Mouse (Mus musculus) liver, adult 2 months (tissue): ENCODE data around the gene B3galt1.

Experiments used
- CTCF ChIP-seq: fragments of 200-500 bp; IDR thresholded peaks from 2 replicates; pipeline ENCODE4 v1.5.1; 2011; ENCODE audit warnings: low read depth, low read length, control low read depth
- POLR2A ChIP-seq: fragments of 200-500 bp; IDR thresholded peaks from 2 replicates; pipeline ENCODE4 v1.6.1; 2011; ENCODE audit warnings: low read length, control low read depth; ENCODE audit not compliant: insufficient read depth; ENCODE audit errors: extremely low read depth

- no peak for TF ChIP-seq POLR2A
- no peak for TF ChIP-seq CTCF
Observed at GRCm38 (mm10) chr2:68003091-68003490, 437.4 kb downstream of the B3galt1 start.
